Comparison of ENCODE assay signal across 23 mouse cellular contexts in the genomic region with DNA sequence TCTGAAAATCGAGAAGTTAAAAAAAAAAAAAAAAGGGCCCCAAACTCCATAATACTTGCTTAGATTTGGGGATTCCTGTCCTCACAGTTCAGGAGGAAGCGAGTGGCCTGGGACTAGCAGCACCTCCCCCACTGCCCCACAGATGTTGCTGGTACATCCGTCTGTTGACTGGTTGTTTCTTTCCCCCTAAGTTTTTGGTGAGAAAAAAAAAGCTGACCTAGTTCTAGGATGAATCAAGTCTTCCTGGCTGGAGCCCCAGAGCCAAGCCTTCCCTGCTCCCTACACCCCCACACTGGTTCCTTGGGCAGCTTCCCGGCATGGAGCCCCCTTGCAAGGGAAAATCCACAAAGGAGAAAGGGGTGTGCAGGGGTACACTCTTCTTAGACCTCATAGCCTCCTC. TPM values are rescaled to one million over a fixed set of nuclear protein-coding genes. Genes with fewer than 3 reads are reported as not detected.
A peak's percentile ranks its signal among the peaks of the same experiment; 100 is the strongest.
DNase-seq lines count a peak whose midpoint lies in the region; TF ChIP-seq lines count a peak whose summit lies in the region.
"Had no signal": no experiment of that assay in that cellular context is flagged by ENCODE, and none has a peak within 500 bp of the region (broad histone marks: within the 10 kb centered on the region; RNA-seq: fewer than 3 reads in every experiment).

No protein-coding gene starts in this region.

- no peak for TF ChIP-seq CTCF in gastrocnemius, adult 2 months (IDR thresholded peaks at IDR 0.05)

- peak overlapping the region; percentile 45 for H3K4me3 ChIP-seq in gastrocnemius, adult 2 months
- H3K4me3 ChIP-seq: embryonic facial prominence, embryonic 13.5 days; heart, embryonic 15.5 days; hindbrain, embryonic 15.5 days; midbrain, embryonic 15.5 days; stomach, embryonic 15.5 days had no signal

- intact Hi-C loops in gastrocnemius, adult 2 months (cut with DNase I), result no loop called here

- H3K27ac ChIP-seq in gastrocnemius, adult 2 months, result peak overlapping the region; percentile 69
- H3K27ac ChIP-seq: embryonic facial prominence, embryonic 13.5 days; heart, embryonic 15.5 days; hindbrain, embryonic 15.5 days; midbrain, embryonic 15.5 days; stomach, embryonic 15.5 days had no signal

- peak; percentile 76 for DNase-seq in gastrocnemius, adult 2 months
- no peak for DNase-seq in gastrocnemius, postnatal 10 days
- DNase-seq in right cerebral cortex, postnatal 25 days, result peak; percentile 11
- no peak for DNase-seq in right cerebral cortex, postnatal 14 days
- DNase-seq in gastrocnemius, postnatal 25 days, result peak; percentile 53
- DNase-seq in liver, result no peak
- DNase-seq in urinary bladder, adult 2 months (ENCODE audit: low spot score), result no peak
- DNase-seq: cerebellum, adult 11-12 months; kidney, adult 18-20 months; kidney, postnatal 14 days; lung, adult 2 months had no signal

RNA-seq across cellular contexts. Expression of a gene that starts 4.6 kb away (rescaled TPM):
- 10 to 100 TPM; 12.8 to 22.5 TPM for total RNA-seq in gastrocnemius, adult 2 months (2021)
- 10 to 100 TPM; 76.7 to 90.9 TPM for total RNA-seq in gastrocnemius, postnatal 10 days (2021)
- total RNA-seq in gastrocnemius, postnatal 25 days (2021), result 10 to 100 TPM; 37.8 to 41.0 TPM
- polyA plus RNA-seq in urinary bladder, adult 2 months (2012; rRNA removed), result 13.5 and 14.3 TPM in 2 replicates

RNA-seq across cellular contexts. Expression of a gene that starts 8.0 kb away (rescaled TPM):
- total RNA-seq in gastrocnemius, adult 2 months (2021), result under 1 TPM in 1 of 2 experiments, not detected in 1; 0.56 TPM
- not detected for total RNA-seq in gastrocnemius, postnatal 10 days (2021)
- total RNA-seq in gastrocnemius, postnatal 25 days (2021), result under 1 TPM in 1 of 2 experiments, not detected in 1; 0.20 TPM
- polyA plus RNA-seq in urinary bladder, adult 2 months (2012; rRNA removed), result not detected in 2 replicates
- total RNA-seq: common myeloid progenitor, adult 5-6 weeks; ES-E14; left cerebral cortex, postnatal 25 days; liver, adult 2 months had no signal
- polyA plus RNA-seq: embryonic facial prominence, embryonic 13.5 days; forebrain, embryonic 11.5 days; heart, embryonic 15.5 days; hindbrain, embryonic 15.5 days; liver, adult 2 months; lung, adult 2 months; midbrain, embryonic 15.5 days; neural tube, embryonic 11.5 days; stomach, embryonic 15.5 days; thymus, postnatal 0 days had no signal

RNA-seq across cellular contexts. Expression of a gene that starts 58.2 kb away (rescaled TPM):
- total RNA-seq in gastrocnemius, adult 2 months (2021), result 1 to 10 TPM; 2.1 to 2.3 TPM
- total RNA-seq in gastrocnemius, postnatal 10 days (2021), result 1 to 10 TPM; 4.8 to 7.6 TPM
- 1 to 10 TPM; 1.7 to 2.7 TPM for total RNA-seq in gastrocnemius, postnatal 25 days (2021)
- polyA plus RNA-seq in urinary bladder, adult 2 months (2012; rRNA removed), result 59.3 and 71.9 TPM in 2 replicates

Comparison
In these comparisons a context has a peak if more than half of its experiments do, and no peak if none do; other contexts are left out.
1. DNase-seq: peak in gastrocnemius, adult 2 months (single experiment), right cerebral cortex, postnatal 25 days (single experiment) and gastrocnemius, postnatal 25 days (single experiment); none in gastrocnemius, postnatal 10 days (single experiment), right cerebral cortex, postnatal 14 days (single experiment), liver (single experiment) and urinary bladder, adult 2 months (single experiment).